Mouse (Mus musculus) kidney, adult 2 months (tissue): ENCODE data around the gene Gabrb1.

Experiments used
- CTCF ChIP-seq: fragments of 200-500 bp; conservative IDR thresholded peaks from 2 replicates; pipeline ENCODE4 v1.5.1; 2011; ENCODE audit warnings: low read depth, mild to moderate bottlenecking, control low read depth, low read length, moderate library complexity, mixed read lengths; ENCODE audit not compliant: insufficient read depth, insufficient read length
- POLR2A ChIP-seq: fragments of 200-500 bp; IDR thresholded peaks from one replicate; pipeline ENCODE4 v1.6.1; 2011; ENCODE audit warnings: low read depth, low read length, control low read depth

DNA sequence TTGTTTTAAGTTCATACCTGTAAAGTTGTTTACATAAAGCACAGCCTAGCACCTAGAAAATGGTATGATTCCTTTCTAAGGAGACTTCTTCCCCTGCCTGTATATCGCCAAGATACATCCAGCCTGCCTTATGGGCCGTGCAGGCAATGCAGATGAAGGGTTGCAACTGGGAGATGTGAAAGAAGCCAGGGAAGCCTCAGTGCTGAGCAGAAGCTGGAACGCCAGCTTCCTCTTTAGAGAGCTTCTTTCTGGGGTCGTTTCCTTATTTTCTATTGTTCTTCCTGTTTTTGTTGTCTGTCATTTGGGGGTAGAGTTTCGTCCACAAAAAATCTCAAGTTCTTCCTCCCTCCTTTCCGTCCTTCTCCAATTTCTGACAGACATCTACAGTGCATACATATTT lies 512.2 kb downstream of the Gabrb1 start:
- no peak for TF ChIP-seq CTCF
- no peak for TF ChIP-seq POLR2A
